Mouse (Mus musculus) gastrocnemius, postnatal 10 days (tissue): Measurements from ENCODE around the gene Lamtor2. TPM values are rescaled to one million over a fixed set of nuclear protein-coding genes. Genes with fewer than 3 reads are reported as not detected.
A peak's percentile ranks its signal among the peaks of the same experiment; 100 is the strongest.

Source experiments
- DNase-seq: peaks from one replicate; pipeline ENCODE4 v3.0.0; 2021; ENCODE audit warnings: mixed read lengths
- total RNA-seq, 2 experiments: library from RNA; stranded (reverse); gene quantifications; 2 replicates each; pipeline ENCODE4 v1.2.3; 2021

The Lamtor2 gene
- total RNA-seq, 2 experiments from 2014 or later, result 75.4 to 81.8 TPM

DNA sequence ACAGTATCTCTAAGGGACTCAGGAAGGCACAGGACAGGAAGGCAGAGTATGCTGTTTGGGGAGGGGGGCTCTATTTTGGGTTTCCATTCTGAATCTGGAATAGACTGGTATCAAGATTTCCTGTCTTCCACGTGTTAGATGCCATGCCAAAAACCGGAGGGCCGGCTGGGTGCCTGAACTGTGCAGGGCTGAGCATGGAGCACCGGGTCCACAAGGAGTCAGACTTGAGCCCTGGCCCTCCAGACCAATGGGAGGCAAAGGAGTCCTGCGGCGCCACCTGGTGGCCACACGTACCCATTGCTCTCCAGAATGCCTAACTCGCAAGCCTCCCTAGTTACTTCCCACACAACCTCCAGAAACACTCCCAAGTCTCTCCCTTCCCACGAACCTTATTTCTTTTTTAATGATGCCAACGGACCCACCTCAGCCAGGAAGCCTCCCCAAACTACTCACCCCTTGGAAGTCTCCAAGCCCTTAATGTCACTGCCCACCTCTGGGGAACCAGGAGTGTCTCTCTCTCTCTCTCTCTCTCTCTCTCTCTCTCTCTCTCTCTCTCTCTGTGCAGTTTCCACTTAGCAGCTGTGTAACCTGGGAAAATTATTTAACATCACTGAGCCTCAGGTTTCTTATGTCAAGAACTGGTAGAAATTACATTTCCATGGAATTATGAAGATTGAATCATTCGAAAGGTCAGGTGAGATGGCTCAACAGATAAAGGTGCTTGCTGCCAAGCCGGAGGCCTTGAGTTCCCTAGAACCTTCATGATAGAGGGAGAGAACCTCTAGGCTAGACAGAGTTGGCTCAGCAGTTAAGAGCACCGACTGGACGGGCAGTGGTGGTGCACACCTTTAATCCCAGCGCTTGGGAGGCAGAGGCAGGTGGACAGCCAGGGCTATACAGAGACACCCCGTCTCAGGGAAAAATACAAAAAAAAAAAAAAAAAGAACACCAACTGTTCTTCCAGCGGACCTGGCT lies 26.4 kb downstream of the Lamtor2 start:
- peak; percentile 86 for DNase-seq

DNA sequence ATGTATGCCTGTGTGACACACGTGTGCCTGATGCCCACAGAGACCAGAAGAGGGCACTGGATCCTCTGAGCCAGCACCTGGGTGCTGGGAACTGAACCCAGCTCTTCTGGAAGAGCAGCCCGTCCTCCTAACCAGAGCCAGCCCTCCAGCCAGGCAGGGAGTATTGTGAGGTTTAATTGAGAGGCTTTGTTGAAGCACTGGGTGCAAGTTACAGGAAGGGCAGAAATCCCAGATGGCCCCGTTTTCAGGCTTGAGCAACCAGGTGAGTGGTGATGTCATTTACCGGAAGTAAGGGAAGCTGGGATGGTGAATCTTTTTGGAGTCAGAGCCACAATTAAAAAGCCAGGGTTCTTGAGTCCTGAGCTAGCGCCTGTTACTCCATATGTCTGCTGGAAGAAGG lies 27.9 kb downstream of the Lamtor2 start:
- DNase-seq, result no peak

DNA sequence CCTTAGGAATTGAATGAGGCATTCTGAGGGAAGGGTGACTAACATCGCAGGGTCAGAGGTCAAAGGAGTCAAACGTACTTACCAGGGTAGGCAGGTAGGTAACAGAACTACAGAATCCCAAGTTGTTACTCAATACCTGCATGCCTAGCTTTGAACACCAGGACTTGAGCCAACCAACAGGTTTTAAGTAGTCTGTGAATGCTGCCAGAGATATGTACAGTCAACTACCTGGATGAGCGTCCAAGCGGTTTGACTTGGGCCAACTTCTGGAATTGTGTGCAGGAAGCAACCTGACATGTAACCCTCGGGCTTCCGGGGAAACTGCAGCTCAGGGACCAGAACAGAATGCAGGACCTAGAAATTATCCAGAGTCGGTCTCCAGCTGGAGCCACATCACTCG lies 29.8 kb downstream of the Lamtor2 start:
- DNase-seq, result no peak

DNA sequence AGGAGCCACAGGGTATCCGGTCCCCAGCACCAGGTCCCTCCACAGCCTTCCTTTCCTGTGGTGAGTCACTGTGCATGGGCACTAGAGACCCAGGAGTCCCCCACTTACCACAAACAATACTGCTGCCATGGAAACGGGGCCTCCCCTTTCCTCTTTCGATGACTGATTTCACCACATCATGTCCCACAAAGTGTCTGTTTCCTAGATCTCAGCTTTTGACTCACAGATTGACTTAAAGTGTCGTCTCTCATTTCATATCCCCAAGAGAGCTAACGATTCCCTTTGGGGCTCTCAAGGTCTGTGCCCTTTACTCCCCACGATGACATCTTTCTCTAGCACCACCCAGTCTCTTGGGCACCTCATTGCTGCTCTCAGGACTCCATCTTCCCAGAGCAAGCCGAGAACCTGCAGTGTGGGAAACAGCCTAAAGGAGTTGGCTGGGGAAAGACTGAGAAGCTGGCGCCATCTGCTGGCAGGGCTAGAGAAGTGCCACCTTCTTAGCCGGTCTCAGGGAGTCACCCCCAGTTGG lies 31.0 kb downstream of the Lamtor2 start:
- DNase-seq, result peak; percentile 73

DNA sequence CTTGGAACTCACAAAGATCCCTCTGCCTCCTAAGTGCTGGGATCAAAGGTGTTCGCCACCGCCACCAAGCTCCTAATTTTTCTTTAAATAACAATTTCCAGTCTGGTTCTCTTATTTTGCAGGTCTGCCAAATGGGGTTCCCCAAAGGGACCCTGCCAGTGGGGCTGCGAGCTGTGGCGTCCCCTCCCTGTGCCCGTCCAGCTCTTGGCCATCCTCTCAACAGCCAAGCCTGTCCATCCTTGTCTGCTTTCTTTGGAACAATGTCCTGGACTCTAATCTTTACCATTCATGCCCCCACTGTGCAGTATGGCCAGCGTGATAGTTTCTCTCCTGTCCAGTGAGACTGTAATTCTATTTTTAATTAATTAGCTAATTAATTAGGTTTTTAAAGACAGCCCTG lies 31.7 kb downstream of the Lamtor2 start:
- DNase-seq, result no peak

DNA sequence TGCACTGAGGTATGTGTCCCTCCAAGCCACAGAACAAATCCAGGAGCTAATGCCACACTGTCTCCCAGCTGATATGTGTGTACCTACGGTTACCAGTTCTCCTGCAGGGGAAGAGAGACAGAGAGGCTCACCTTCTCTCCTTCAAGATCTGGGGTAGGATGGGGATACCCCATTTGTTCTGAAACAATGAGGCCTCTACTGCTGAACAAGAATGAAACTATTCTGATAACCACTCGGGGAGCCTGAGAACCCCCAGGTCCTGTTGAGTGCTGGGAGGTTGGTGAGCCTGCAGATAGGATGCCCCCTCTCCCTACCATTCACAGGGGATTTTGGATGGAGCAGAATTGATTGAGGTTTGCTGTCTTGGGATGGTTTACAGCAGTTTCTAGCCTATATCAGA lies 32.8 kb downstream of the Lamtor2 start:
- DNase-seq, result no peak

DNA sequence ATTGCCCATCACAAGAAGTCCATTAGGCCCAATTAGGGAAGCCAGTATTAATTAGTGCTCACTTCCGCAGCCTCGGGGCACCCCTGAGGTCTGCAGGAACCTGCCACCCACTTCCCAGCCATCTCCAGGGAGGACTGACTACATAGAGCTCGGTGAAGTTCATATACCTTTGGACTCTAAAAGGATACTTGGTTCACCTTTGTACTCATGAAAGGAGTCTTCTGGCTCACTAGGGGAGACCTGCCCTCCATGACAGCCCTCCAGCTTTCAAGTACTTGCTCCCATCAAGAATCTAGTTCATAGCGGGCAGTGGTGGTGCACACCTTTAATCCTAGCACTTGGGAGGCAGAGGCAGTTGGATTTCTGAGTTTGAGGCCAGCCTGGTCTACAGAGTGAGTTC lies 34.5 kb downstream of the Lamtor2 start:
- DNase-seq, result no peak

DNA sequence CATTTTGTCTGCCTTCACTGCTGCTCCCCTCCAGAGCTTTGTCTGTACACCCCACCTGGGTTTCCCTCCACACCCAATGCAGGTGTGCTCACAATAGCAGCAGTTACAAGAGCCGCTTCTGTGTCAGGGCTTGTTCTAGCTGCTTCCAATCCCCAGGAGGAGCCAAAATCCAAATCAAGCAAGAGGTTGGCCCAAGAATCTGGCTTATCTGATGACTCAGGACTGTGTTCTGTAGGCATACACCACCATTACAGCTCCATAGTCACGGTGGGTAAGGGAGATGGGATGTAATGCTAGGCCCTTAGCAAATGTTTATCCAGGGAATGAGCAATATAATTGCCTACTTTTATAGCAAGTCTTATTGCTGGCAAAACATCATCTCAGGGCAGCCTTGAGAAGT lies 36.5 kb downstream of the Lamtor2 start:
- DNase-seq, result no peak

DNA sequence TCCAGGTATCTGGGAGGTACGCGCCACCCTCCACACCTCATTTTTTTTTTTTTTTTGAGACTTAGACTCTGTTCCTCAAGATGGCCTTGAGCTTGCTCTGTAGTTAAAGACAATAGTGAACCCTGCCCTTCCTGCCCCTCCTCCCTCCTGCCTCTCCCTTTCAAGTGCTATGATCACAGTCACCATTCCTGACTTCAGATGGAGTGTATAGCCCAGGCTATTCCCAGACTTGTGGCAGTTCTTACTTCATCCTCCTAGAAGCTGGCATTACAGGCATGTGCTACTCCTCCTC lies 37.8 kb downstream of the Lamtor2 start:
- DNase-seq, result no peak

DNA sequence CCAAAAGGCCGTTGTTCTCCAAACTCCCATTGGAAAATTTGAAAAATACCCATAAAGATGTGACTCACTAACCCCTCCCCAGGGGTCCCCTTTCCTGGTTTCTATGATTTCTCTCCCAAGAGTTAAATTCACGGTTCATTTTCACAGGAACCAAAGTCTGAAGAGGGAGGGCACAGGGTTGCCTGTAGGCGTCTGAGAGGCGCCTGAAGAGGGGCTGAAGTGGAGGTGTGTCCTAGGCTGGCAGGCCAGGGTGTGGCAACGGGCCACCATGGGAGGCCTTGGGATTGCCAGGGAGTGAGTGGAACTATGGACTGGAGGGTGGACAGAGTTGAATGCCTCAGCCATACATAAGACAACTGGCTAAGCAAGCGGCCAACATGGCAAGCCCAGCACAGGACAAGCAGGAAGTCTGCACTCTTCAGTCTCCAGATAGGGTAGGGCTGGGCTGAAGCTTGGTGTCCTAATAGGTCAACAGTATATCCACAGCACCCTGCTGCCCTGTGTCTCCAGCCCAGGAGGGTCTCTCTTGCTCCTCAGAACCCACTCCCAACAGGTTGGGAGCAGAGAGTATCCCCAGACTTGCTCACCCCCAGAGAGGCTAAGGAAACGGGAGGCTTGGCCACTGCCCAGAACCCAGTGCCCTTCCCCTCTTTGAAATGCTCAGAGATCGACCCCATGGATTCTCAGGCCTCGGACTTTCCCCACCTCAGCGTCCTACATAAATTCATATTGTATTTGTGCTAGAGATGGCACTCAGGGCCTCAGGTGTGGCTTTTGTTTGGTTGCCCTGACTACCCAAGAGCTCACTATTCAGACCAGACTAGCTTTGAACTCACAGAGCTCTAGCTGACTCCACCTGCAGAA lies 38.4 kb downstream of the Lamtor2 start:
- DNase-seq, result no peak

DNA sequence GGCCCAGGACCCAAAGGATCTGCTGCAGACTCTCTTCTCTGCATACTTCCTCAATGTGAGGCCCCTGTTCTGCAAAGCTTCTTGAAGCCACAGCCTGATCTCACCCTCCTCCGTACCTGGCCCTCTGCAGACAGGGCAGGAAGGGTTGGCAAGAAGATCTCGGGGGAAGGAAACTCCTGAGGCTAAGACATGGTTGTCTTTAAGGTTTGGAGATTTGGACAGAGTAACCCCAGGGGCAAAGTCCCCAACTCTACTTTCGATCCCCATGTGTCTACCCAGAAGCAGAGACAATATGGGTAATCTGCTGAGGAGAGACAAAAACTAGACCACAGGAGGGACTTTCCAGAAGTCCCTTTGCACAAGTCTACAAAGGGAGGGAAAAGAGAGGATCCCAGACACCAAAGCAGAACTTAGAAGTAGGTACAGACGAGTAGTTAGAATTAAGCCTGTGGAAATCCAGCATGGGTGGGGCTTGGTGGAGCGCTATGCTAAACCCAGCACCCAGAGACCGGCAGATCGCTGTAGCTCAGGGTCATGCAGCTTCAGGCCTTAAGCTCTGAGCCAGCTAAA lies 39.2 kb downstream of the Lamtor2 start:
- DNase-seq, result no peak

DNA sequence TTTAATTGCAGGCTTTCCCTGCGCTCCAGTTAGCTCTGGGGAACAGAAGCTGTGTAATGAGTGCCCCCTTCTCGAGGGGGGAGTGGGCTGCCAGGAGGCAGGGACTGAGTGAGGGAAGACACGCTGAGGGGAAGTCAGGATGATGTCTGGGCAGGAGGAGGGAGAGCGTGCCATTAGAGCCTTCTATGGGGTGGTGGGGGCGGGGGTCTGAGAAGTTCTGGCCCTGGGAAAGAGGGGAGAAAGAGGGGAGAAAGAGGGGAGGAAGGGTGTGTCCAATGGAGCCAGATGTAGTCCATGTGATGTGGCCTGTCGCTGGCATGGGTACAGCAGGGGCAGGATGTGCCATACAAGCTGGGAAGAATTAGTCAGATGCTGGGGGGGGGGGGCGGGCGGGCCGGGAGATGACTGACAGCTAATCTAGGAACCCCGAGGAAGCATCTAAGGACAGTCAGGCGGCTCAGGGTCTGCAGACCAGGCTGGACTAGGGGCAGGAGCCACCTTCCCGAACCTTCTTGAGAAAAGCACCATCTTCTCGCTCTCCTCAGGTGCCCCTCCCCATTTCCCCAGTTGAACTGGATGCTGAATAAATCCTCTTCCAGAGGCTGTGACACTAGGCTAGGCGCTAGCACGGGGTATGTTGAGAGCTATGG lies 39.9 kb downstream of the Lamtor2 start:
- DNase-seq, result no peak

DNA sequence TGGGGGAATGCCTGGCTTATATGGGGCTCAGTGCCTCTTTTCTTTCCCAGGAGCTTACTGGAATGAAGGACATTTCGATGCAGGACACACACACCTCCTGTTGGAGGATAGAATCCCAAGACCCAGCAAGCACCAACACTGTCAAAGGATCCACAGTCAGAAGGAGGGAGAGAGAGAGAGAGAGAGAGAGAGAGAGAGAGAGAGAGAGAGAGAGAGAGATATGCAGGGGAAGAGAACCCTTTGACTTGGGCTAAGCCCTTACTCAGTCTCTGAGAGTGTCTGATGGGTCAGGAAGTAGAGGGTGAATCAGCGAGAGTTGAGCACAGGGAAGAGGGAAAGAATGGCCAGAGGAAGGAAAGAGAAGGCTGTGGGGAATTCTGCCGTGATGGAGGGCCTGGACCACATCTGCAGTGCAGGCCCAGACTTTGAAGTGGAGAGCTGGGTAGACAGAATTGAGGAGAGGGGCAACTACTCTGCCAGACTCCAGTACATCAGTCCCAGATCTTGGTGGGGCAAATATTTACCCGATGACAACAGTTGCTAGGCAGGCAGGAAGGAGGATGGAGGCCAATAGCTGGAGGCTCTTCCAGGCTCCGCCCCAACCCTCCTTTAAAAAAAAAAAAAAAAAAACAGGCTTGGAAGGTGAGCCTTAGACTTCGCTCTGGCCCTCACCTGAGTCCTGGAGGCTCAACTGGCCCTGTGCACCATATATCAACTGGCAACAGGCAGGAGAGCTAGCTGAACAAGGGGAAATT lies 40.6 kb downstream of the Lamtor2 start:
- DNase-seq, result no peak

DNA sequence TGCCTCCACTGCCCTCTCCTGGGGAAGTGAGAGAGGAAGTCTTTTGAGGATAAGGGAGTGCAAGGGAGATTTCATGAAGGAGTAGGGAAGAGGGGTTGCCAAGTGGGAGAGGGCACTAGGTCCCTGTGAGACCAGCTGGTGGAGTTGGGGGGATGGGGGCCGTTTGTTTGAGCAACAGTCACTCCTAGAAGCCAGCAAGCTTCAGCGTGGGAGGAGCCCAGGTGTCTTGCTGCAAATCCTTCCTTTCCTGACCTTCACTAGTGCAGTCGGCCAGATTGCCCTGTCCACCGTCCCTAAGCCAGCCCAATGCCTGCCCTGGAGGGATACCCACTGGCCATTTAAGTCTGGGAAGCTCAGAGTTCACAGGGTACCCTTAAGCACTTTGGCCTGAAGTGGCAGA lies 41.3 kb downstream of the Lamtor2 start:
- no peak for DNase-seq

DNA sequence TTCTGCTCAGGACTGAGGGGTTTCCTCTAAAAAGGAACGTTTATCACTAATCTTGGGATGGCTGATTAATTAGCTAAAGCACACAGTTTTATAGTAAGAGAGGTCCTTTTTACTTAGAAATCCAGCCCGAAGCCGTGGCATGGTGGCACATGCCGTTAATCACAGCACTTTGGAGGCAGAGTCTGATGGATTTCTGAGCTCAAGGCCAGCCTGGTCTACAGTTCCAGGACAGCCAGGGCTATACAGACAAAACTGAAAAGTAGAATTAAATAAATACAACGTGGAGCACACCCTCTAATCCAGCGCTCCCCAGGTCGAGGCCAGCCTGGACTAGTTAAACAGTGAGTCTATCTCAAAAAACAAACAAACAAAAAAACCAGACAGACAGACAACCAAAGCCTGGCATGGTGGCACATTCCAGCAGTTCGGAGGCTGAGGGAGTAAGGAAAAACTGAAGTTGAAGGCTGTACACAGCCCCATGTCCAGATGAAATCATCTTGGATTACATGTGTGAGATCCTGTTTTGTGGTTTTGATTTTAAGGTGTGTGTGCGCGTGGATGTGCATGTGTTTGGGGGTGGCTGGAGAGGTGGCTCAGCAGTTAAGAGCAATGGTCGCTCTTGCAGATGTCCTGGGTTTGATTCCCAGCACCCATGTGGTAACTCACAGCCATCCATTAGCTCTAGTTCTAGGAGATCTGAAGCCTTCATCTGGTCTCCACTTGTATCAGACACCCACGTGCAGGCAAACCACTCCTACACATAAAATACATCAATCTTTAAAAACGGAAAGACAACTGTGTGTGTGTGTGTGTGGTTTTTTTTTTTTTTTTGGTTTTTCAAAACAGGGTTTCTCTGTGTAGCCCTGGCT lies 42.2 kb downstream of the Lamtor2 start:
- no peak for DNase-seq

DNA sequence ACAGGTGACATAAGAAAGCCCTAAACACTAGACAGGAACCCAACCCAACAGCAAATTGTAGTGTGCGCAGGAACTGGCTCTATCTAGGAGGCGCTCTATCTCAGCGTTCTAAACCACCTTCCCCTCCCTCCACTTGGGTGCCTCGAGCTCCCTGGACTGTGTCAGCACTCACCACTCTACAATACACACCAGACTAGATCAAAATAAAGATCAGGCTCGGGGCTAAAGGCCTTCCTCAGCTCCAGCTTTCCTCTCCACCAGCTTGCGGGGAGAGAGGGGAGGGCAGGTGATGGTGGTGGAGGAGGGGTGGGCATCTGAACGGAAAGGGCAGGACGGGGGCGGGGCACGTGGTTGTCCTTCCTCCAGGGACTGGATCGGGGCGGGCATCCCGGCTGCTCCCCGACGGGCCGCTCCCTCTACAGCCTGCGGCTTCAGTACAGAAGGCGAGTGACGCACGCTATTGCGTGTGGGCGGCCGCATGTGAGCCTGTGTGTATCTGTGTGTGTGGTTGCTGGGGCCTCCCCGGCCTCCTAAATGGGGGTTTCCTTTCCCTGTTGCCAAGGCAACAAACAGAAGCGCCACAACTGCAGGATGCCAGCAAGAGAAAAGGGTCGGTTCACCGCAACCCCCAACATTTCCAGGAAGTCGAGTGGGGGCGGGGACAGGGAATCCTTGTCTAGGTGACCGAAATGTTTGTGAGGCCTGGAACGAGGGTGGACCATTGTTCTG lies 43.0 kb downstream of the Lamtor2 start, which contains the start of gene Lmna:
Gene Lmna, minus strand, starts transcription at position 265 of the 729 bp plus-strand sequence.
- DNase-seq, result peak; percentile 91

DNA sequence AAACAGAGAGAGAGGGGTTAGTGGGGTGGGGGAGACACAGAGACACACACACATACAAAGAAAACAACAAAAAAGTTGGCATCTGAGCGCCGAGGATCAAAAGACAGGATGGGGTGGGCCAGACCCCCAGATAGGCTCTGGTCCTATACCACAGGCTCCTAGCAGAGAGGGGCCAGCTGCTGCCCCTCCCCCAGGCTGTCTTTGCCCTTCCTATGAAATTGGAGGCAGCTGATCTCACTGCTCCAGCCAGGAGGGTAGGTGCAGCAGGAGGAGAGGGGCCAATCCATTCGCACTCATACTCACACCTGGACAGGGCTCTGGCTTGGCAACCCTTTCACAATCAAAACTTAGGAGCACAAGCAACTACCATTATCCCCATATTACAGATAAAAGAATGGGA lies 43.6 kb downstream of the Lamtor2 start:
- DNase-seq, result no peak

DNA sequence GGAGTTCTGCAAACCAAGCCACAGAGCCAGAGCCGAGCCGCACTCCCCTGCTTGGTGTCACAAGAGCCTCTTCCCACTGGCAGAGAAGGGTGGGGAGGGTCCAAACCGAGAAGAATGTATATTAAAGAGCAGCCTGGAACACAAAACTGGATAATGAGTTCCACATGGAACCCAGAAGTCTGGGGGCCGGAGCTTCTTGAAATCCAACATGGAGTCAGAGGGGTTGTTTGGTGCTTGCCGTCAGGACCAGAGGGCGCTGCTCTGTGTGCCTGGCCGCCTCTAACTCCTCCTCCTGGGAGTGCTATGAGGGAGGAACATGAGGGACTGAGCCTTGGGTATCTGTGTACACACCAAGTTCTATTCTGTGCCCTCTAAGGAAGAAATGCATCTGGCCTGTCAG lies 47.1 kb downstream of the Lamtor2 start:
- no peak for DNase-seq

DNA sequence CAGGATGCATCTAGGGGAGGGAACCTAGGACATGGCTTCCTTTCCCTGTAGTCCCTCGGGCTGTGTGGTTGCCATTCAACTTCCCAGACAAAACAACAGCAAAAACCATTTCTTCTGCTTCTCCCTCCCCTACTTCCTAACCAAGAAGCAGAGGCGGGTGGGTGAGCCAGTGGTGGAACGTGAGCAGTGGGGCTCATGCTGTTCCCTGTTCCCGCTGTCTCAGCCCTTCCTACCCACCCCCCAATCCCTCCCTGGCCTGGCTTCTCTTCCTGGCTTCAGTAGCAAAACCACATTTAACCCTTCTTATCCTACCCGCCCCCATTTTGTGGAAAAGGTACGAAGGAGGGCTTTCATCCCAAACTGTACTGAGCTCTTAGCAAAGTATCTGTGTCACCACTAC lies 47.8 kb downstream of the Lamtor2 start:
- no peak for DNase-seq
